Mouse (Mus musculus) midbrain, embryonic 10.5 days (tissue): ENCODE data around the gene Fbxw5. TPM values are rescaled to one million over a fixed set of nuclear protein-coding genes. Genes with fewer than 3 reads are reported as not detected.
A peak's percentile ranks its signal among the peaks of the same experiment; 100 is the strongest.
"Not testable (repeated sequence)": the region's sequence is repeated elsewhere in the genome, so short reads cannot be mapped to it uniquely, and the experiment has no call there.

Experiments used
- DNase-seq: peaks from one replicate; pipeline ENCODE4 v3.0.0-alpha.2; 2017; ENCODE audit warnings: low spot score
- H3K27ac ChIP-seq: fragments of 300-500 bp; sonication (generic); replicated peaks from 2 replicates; pipeline ENCODE4 v1.5.1; 2016; ENCODE audit warnings: mild to moderate bottlenecking
- H3K27me3 ChIP-seq: fragments of 300-500 bp; sonication (generic); 2 replicates; pipeline ENCODE4 v1.6.1; 2016; ENCODE audit warnings: low read depth, mild to moderate bottlenecking; ENCODE audit not compliant: poor library complexity, severe bottlenecking
- H3K36me3 ChIP-seq: fragments of 300-500 bp; sonication (generic); 2 replicates; pipeline ENCODE4 v1.6.1; 2016; ENCODE audit warnings: mild to moderate bottlenecking, moderate library complexity
- H3K4me1 ChIP-seq: fragments of 300-500 bp; sonication (generic); 2 replicates; pipeline ENCODE4 v1.6.1; 2016
- H3K4me3 ChIP-seq: fragments of 300-500 bp; sonication (generic); 2 replicates; pipeline ENCODE4 v1.5.1; 2016; ENCODE audit warnings: mild to moderate bottlenecking, moderate library complexity
- H3K9me3 ChIP-seq: fragments of 300-500 bp; sonication (generic); replicated peaks from 2 replicates; pipeline ENCODE4 v1.6.1; 2016; ENCODE audit warnings: mild to moderate bottlenecking
- WGBS: fragments of 180-500 bp; shearing (Covaris S2); methylation state at CpG from one replicate; pipeline ENCODE4 v1.1.7; 2016; 5-methylcytosine and 5-hydroxymethylcytosine counted together
- polyA plus RNA-seq: library from polyadenylated mRNA; unstranded; fragments of >200 nt; fragmentation: Nextera tagmentation; extraction: Ambion mirVana; gene quantifications from 2 replicates; pipeline ENCODE4 v1.2.1, GENCODE M21; 2016

Fbxw5 gene
- polyA plus RNA-seq, 1 experiment from 2014 or later, result 91.2 TPM

DNA sequence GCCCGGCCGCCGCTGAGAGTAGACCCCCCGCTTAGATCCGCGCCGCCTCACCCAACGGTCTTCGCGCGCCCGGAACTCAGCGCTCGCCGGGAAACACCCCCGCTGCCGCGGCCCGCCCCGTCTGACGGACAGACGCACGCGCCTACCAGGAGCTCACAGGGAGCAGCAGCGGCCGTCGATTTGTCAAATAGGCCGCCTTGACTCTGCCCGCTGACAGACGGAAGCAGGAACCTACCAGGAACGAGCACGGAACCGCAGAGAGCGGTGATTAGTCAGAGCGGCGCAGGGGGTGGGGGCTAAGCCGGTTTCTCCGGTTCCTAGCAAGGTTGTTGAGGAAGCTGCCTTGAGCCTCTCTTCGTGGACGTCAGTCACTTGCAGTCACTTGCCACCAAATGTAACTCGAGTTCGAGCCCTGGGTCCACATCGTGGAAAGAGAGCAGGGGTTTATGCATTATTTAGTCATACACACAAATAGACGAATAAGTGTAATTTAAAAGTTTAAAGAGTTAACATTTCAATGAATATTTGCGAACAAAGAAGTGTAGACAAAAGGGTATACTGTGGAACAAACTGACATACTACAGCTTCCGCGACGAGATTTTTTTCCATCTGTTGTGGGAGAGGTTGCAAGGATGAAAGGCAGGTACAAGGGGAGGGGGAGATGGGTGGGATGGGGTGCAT, 46.4 kb downstream of the Fbxw5 start, which contains the start of gene Traf2:
TSS of gene Traf2 (minus strand) at position 130 of the 681 bp plus-strand sequence.
- 0 out of 2 replicates have a peak, but pooled peaks cover 3% of the 10 kb centered on the region for H3K36me3 ChIP-seq
- no peaks in the 10 kb centered on the region for H3K9me3 ChIP-seq
- no peaks in the 10 kb centered on the region for H3K27me3 ChIP-seq
- peaks cover 28% of the 10 kb centered on the region for H3K4me1 ChIP-seq
- H3K27ac ChIP-seq, result peak within 1 kb of the TSS; percentile 92
- peak; percentile 99 for DNase-seq
- 3% methylated on average over 48 of the region's 48 CpGs for WGBS
- peak within 1 kb of the TSS; percentile 80 for H3K4me3 ChIP-seq

DNA sequence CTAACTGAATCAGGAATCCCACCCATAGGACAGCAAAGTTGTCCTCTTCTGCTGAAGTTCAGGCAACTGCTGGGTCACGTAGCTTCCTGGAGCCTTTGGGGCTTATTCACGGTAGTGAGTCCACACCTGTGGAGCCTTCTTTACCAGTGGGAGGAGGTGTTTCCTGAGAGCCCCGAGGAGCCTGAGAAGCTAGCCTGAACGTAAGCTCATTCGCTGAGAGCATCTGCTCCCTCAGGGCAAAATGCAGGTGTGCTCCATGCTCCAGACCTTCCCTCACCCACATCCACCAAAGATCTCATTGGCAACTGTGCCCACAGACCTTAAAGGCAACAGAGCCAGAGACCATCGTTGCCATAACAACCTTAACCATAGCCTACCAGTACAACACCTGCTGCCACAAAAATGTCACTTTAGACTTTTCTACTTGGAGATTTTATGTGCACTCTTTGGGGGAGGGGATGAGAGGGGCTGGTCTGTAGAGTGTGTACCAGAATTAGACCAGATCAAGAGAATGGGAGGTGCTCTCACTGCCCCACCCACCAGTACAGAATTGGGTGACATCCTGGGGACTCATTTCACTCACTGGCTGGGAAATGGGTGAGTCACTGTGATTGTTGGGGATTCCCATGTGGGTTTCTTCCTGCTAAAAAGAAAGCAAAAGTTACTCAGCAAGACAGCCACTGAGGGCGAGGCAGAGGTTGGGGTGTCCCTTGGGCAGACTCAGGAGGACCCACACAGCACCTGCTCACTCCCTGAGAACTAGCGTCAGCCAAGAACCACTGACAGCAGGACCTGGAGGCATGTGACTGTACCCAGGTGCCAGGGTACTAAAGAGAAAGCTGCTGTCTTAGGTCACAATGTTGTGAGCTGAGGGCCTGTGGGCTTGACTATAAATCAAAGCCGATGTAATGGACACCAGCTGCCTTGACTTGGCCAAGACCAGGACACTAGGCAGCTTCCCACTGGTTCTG, 48.8 kb downstream of the Fbxw5 start:
- 80% methylated on average over 9 of the region's 9 CpGs for WGBS
- H3K27me3 ChIP-seq, result no peaks in the 10 kb centered on the region
- no peaks in the 10 kb centered on the region for H3K9me3 ChIP-seq
- H3K4me1 ChIP-seq, result peaks cover 25% of the 10 kb centered on the region
- no peak overlapping the region for H3K27ac ChIP-seq
- H3K36me3 ChIP-seq, result 0 out of 2 replicates have a peak, but pooled peaks cover under 1% of the 10 kb centered on the region
- H3K4me3 ChIP-seq, result no peak overlapping the region
- DNase-seq, result no peak

DNA sequence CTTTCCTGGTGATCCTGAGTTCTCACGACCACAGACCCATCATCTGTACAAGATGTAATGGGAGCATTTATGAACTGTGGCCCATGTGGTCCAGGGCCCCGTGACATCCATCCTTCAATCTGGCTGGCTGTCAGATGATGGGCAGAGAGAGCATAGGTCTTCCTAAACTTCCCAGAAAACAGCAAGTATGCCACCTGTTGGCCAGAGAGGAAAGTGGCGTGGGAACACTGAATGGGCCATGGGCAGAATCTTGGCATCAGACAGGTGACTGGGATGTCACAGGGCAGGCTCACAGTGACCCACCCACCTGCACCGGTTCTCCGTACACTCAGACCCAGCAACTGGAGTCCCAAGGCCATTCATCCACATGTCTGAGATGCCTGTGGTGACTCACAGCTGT, 50.6 kb downstream of the Fbxw5 start:
- Histone ChIP-seq H3K9me3 (no peaks in the 10 kb centered on the region), H3K36me3 (no peaks in the 10 kb centered on the region), H3K27ac (no peak overlapping the region), H3K4me3 (no peak overlapping the region), H3K27me3 (no peaks in the 10 kb centered on the region), H3K4me1 (peaks cover 9% of the 10 kb centered on the region)
- no peak for DNase-seq
- WGBS, result 36% methylated on average over 5 of the region's 5 CpGs

DNA sequence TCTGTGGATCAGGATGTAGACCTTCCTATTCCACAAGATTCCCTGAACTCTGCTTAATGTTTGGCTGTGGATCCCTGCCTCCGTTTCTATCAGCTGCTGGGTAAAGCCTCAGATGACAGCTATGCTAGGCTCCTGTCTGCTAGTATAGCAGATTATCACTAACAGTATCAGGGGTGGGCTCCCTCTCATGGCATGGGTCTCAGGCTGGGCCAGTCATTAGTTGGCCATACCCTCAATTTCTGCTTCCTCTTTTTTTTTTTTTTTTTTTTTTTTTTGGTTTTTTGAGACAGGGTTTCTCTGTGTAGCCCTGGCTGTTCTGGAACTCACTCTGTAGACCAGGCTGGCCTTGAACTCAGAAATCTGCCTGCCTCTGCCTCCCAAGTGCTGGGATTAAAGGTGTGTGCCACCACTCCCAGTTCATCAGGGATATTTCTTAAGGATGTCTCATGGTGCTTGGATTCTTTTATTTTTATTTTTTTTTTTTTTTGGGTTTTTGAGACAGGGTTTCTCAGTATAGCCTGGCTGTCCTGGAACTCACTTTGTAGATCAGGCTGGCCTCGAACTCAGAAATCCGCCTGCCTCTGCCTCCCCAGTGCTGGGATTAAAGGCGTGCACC, 52.7 kb downstream of the Fbxw5 start:
- peaks cover 17% of the 10 kb centered on the region for H3K4me1 ChIP-seq
- WGBS, result 91% methylated on average over 4 of the region's 4 CpGs
- not testable (repeated sequence) for H3K27me3 ChIP-seq, DNase-seq, H3K36me3 ChIP-seq, H3K27ac ChIP-seq, H3K4me3 ChIP-seq, H3K9me3 ChIP-seq

Other genes with a start within 250 kb of the Fbxw5 start
- gene Tmem203, start 245.3 kb upstream of the Fbxw5 start, polyA plus RNA-seq, result 19.1 and 20.2 TPM in 2 replicates
- gene Tprn, start 238.1 kb upstream of the Fbxw5 start, polyA plus RNA-seq, result 7.5 and 7.8 TPM in 2 replicates
- 243 and 252 TPM in 2 replicates for gene Ssna1, start 228.3 kb upstream of the Fbxw5 start, polyA plus RNA-seq
- gene Anapc2, start 228.3 kb upstream of the Fbxw5 start, polyA plus RNA-seq, result 141 and 153 TPM in 2 replicates
- gene Tmem210, start 212.6 kb upstream of the Fbxw5 start, polyA plus RNA-seq, result not detected in 2 replicates
- gene Lrrc26, start 210.8 kb upstream of the Fbxw5 start, polyA plus RNA-seq, result not detected in 2 replicates
- gene Grin1, start 181.6 kb upstream of the Fbxw5 start, polyA plus RNA-seq, result 1.5 and 1.8 TPM in 2 replicates
- gene Man1b1, start 168.4 kb upstream of the Fbxw5 start, polyA plus RNA-seq, result 55.6 and 62.8 TPM in 2 replicates
- gene Dpp7, start 144.4 kb upstream of the Fbxw5 start, polyA plus RNA-seq, result 16.2 and 20.2 TPM in 2 replicates
- gene Uap1l1, start 135.1 kb upstream of the Fbxw5 start, polyA plus RNA-seq, result 6.0 and 8.4 TPM in 2 replicates
- 73.4 and 86.4 TPM in 2 replicates for gene Sapcd2, start 128.4 kb upstream of the Fbxw5 start, polyA plus RNA-seq
- gene Entpd2, start 104.9 kb upstream of the Fbxw5 start, polyA plus RNA-seq, result 0.26 TPM in 1 of 2 replicates, not detected in the other
- 80.6 and 125 TPM in 2 replicates for gene Npdc1, start 101.4 kb upstream of the Fbxw5 start, polyA plus RNA-seq
- gene Fut7, start 77.5 kb upstream of the Fbxw5 start, polyA plus RNA-seq, result not detected in 2 replicates
- 6.2 and 8.1 TPM in 2 replicates for gene Abca2, start 72.0 kb upstream of the Fbxw5 start, polyA plus RNA-seq
- gene Clic3, start 43.9 kb upstream of the Fbxw5 start, polyA plus RNA-seq, result 1.1 and 1.9 TPM in 2 replicates
- 17.4 and 26.4 TPM in 2 replicates for gene Paxx, start 39.7 kb upstream of the Fbxw5 start, polyA plus RNA-seq
- 0.16 TPM in 1 of 2 replicates, not detected in the other for gene Ptgds, start 30.7 kb upstream of the Fbxw5 start, polyA plus RNA-seq
- gene Lcn12, start 6.8 kb upstream of the Fbxw5 start, polyA plus RNA-seq, result not detected in 2 replicates
- gene C8g, start 969 bp downstream of the Fbxw5 start, polyA plus RNA-seq, result 5.2 and 5.6 TPM in 2 replicates
- gene Traf2, start 46.2 kb downstream of the Fbxw5 start, polyA plus RNA-seq, result 38.9 and 41.4 TPM in 2 replicates
- gene Edf1, start 57.1 kb downstream of the Fbxw5 start, polyA plus RNA-seq, result 344 and 364 TPM in 2 replicates
- 6.7 and 7.8 TPM in 2 replicates for gene Mamdc4, start 74.1 kb downstream of the Fbxw5 start, polyA plus RNA-seq
- gene Phpt1, start 74.5 kb downstream of the Fbxw5 start, polyA plus RNA-seq, result 159 and 187 TPM in 2 replicates
- gene Ajm1, start 81.0 kb downstream of the Fbxw5 start, polyA plus RNA-seq, result 0.05 and 0.27 TPM in 2 replicates
- 71.2 and 75.1 TPM in 2 replicates for gene Rabl6, start 107.8 kb downstream of the Fbxw5 start, polyA plus RNA-seq
- gene Ccdc183, start 116.9 kb downstream of the Fbxw5 start, polyA plus RNA-seq, result 0.04 and 0.12 TPM in 2 replicates
- gene Tmem141, start 121.3 kb downstream of the Fbxw5 start, polyA plus RNA-seq, result 12.8 and 14.7 TPM in 2 replicates
- gene Fcna, start 127.3 kb downstream of the Fbxw5 start, polyA plus RNA-seq, result 0.36 and 1.4 TPM in 2 replicates
- gene Lcn8, start 152.4 kb downstream of the Fbxw5 start, polyA plus RNA-seq, result not detected in 2 replicates
- not detected in 2 replicates for gene Lcn5, start 157.2 kb downstream of the Fbxw5 start, polyA plus RNA-seq
- gene Lcn6, start 176.0 kb downstream of the Fbxw5 start, polyA plus RNA-seq, result not detected in 2 replicates
- gene Lcn10, start 182.0 kb downstream of the Fbxw5 start, polyA plus RNA-seq, result not detected in 2 replicates
- gene Obp2a, start 199.3 kb downstream of the Fbxw5 start, polyA plus RNA-seq, result not detected in 2 replicates
- 70.8 and 77.6 TPM in 2 replicates for gene Bmyc, start 206.0 kb downstream of the Fbxw5 start, polyA plus RNA-seq
- not detected in 2 replicates for gene Obp2b, start 236.3 kb downstream of the Fbxw5 start, polyA plus RNA-seq